Mouse (Mus musculus) embryonic fibroblast, embryonic 13.5 days (primary cell): ENCODE measurements around the gene Camta1. TPM values are rescaled to one million over a fixed set of nuclear protein-coding genes. Genes with fewer than 3 reads are reported as not detected.

Source experiments
- H3K27ac ChIP-seq: 2 replicates; pipeline ENCODE4 v1.5.1; 2012; ENCODE audit warnings: low read length, control low read depth, inconsistent platforms; ENCODE audit not compliant: insufficient read depth
- H3K4me1 ChIP-seq: 2 replicates; pipeline ENCODE4 v1.6.1; 2011; ENCODE audit warnings: low read length; ENCODE audit not compliant: control insufficient read depth, insufficient read depth
- H3K4me3 ChIP-seq: 2 replicates; pipeline ENCODE4 v1.5.1; 2011; ENCODE audit warnings: mild to moderate bottlenecking, control low read depth, low read length; ENCODE audit not compliant: insufficient read depth
- CTCF ChIP-seq: IDR thresholded peaks from 2 replicates; pipeline ENCODE4 v1.5.1; 2011; ENCODE audit warnings: mild to moderate bottlenecking, control low read depth, low read length, moderate library complexity, borderline replicate concordance; ENCODE audit not compliant: insufficient read depth
- POLR2A ChIP-seq: IDR thresholded peaks from 2 replicates; pipeline ENCODE4 v1.6.1; 2011; ENCODE audit warnings: low read depth, mild to moderate bottlenecking, control low read depth, low read length, moderate library complexity
- polyA plus RNA-seq: library from polyadenylated mRNA; stranded (reverse); fragments of >200 nt; gene quantifications from 2 replicates; pipeline ENCODE4 v1.2.4, GENCODE M21; 2011; ENCODE audit warnings: low read depth; ENCODE audit not compliant: missing spikeins, insufficient read length

The Camta1 gene
- polyA plus RNA-seq, 1 experiment, result 53.4 TPM

- Histone ChIP-seq H3K27ac (no peak overlapping the region), H3K4me1 (no peaks in the 10 kb centered on the region), H3K4me3 (no peak overlapping the region)
- TF ChIP-seq CTCF, result no peak
- no peak for TF ChIP-seq POLR2A
Measured at GRCm38 (mm10) chr4:150968956-150969355, 892.7 kb downstream of the Camta1 start.

- Histone ChIP-seq H3K4me1 (no peaks in the 10 kb centered on the region; the same call in 1 of the 2 replicates), H3K4me3 (no peak overlapping the region), H3K27ac (no peak overlapping the region)
- TF ChIP-seq CTCF (peak; percentile 53; the same call in 1 of the 2 replicates), POLR2A (no peak)
Measured at GRCm38 (mm10) chr4:150966556-150966955, 895.1 kb downstream of the Camta1 start.

GRCm38 (mm10) chr4:150965555-150965951, 896.1 kb downstream of the Camta1 start:
- H3K27ac ChIP-seq, result no peak overlapping the region
- TF ChIP-seq POLR2A, result no peak
- no peak for TF ChIP-seq CTCF
- H3K4me3 ChIP-seq, result no peak overlapping the region
- H3K4me1 ChIP-seq, result no peaks in the 10 kb centered on the region; the same call in 1 of the 2 replicates

- H3K27ac ChIP-seq, result no peak overlapping the region
- H3K4me1 ChIP-seq, result no peaks in the 10 kb centered on the region; the same call in 1 of the 2 replicates
- TF ChIP-seq POLR2A (no peak), CTCF (peak; percentile 83; the same call in 1 of the 2 replicates)
- no peak overlapping the region for H3K4me3 ChIP-seq
Measured at GRCm38 (mm10) chr4:150964635-150965554, 896.8 kb downstream of the Camta1 start.

GRCm38 (mm10) chr4:150963711-150964110, 898.0 kb downstream of the Camta1 start:
- Histone ChIP-seq H3K4me1 (no peaks in the 10 kb centered on the region; the same call in 1 of the 2 replicates), H3K4me3 (no peak overlapping the region), H3K27ac (no peak overlapping the region)
- TF ChIP-seq POLR2A, result no peak
- no peak for TF ChIP-seq CTCF

- Histone ChIP-seq H3K4me1 (no peaks in the 10 kb centered on the region; the same call in 1 of the 2 replicates), H3K27ac (no peak overlapping the region), H3K4me3 (no peak overlapping the region)
- TF ChIP-seq POLR2A (no peak), CTCF (no peak)
Measured at GRCm38 (mm10) chr4:150962231-150962630, 899.4 kb downstream of the Camta1 start.

GRCm38 (mm10) chr4:150958536-150958935, 903.1 kb downstream of the Camta1 start:
- Histone ChIP-seq H3K27ac (no peak overlapping the region), H3K4me3 (no peak overlapping the region), H3K4me1 (no peaks in the 10 kb centered on the region; the same call in 1 of the 2 replicates)
- TF ChIP-seq POLR2A (no peak), CTCF (no peak)

GRCm38 (mm10) chr4:150957106-150957458, 904.6 kb downstream of the Camta1 start:
- no peak overlapping the region for H3K4me3 ChIP-seq
- no peaks in the 10 kb centered on the region for H3K4me1 ChIP-seq
- TF ChIP-seq CTCF (no peak), POLR2A (no peak)
- no peak overlapping the region for H3K27ac ChIP-seq

- Histone ChIP-seq H3K27ac (no peak overlapping the region), H3K4me3 (no peak overlapping the region), H3K4me1 (no peaks in the 10 kb centered on the region)
- TF ChIP-seq CTCF (no peak), POLR2A (no peak)
Measured at GRCm38 (mm10) chr4:150956369-150957105, 905.1 kb downstream of the Camta1 start.
